Mouse (Mus musculus): ENCODE measurements around the gene Terb2. TPM values are rescaled to one million over a fixed set of nuclear protein-coding genes. Genes with fewer than 3 reads are reported as not detected.

Gene Terb2
- polyA plus RNA-seq, 1 experiment from 2014 or later = not detected

GRCm38 (mm10) chr2:122164293-122164692 is 21.8 kb upstream of the Terb2 start:
- Histone ChIP-seq H3K27ac (ENCODE audit: low read depth) (no peak overlapping the region), H3K4me1 (replicated peaks; ENCODE audit: control insufficient read depth, insufficient read depth, low read length) (peaks cover 4% of the 10 kb centered on the region; the same call in 1 of the 2 replicates), H3K4me2 (ENCODE audit: low read length) (no peak overlapping the region), H3K36me3 (ENCODE audit: control insufficient read depth, insufficient read depth, low read length) (no peaks in the 10 kb centered on the region), H3K27me3 (replicated peaks; ENCODE audit: control insufficient read depth, insufficient read depth, low read length) (no peaks in the 10 kb centered on the region), H3K9ac (ENCODE audit: low read length) (no peak overlapping the region), H3K9me3 (ENCODE audit: control insufficient read depth, low read length) (no peaks in the 10 kb centered on the region), H3K4me3 (ENCODE audit: low read depth, low read length) (no peak overlapping the region)
- ATAC-seq (replicated peaks; ENCODE audit: low FRiP score, low TSS enrichment, low read depth) (no peak), DNase-seq (ENCODE audit: low spot score) (no peak)
- 84% methylated on average over 11 of the region's 11 CpGs for WGBS

- no peak for DNase-seq (ENCODE audit: low spot score)
- Histone ChIP-seq H3K36me3 (ENCODE audit: control insufficient read depth, insufficient read depth, low read length) (no peaks in the 10 kb centered on the region), H3K27me3 (replicated peaks; ENCODE audit: control insufficient read depth, insufficient read depth, low read length) (no peaks in the 10 kb centered on the region), H3K4me1 (replicated peaks; ENCODE audit: control insufficient read depth, insufficient read depth, low read length) (no peaks in the 10 kb centered on the region), H3K4me3 (ENCODE audit: low read depth, low read length) (no peak overlapping the region), H3K4me2 (ENCODE audit: low read length) (no peak overlapping the region), H3K9ac (ENCODE audit: low read length) (no peak overlapping the region), H3K9me3 (ENCODE audit: control insufficient read depth, low read length) (no peaks in the 10 kb centered on the region), H3K27ac (ENCODE audit: low read depth) (no peak overlapping the region)
- WGBS = 87% methylated on average over 6 of the region's 6 CpGs
- no peak for ATAC-seq (replicated peaks; ENCODE audit: low FRiP score, low TSS enrichment, low read depth)
Measured at GRCm38 (mm10) chr2:122171292-122171691, 14.8 kb upstream of the Terb2 start.

GRCm38 (mm10) chr2:122172188-122172587 is 13.9 kb upstream of the Terb2 start:
- no peak overlapping the region for H3K4me2 ChIP-seq (ENCODE audit: low read length)
- no peaks in the 10 kb centered on the region for H3K36me3 ChIP-seq (ENCODE audit: control insufficient read depth, insufficient read depth, low read length)
- no peak overlapping the region for H3K27ac ChIP-seq (ENCODE audit: low read depth)
- no peak overlapping the region for H3K9ac ChIP-seq (ENCODE audit: low read length)
- ATAC-seq (replicated peaks; ENCODE audit: low FRiP score, low TSS enrichment, low read depth) (no peak), DNase-seq (ENCODE audit: low spot score) (no peak)
- H3K27me3 ChIP-seq (replicated peaks; ENCODE audit: control insufficient read depth, insufficient read depth, low read length) = no peaks in the 10 kb centered on the region
- H3K9me3 ChIP-seq (ENCODE audit: control insufficient read depth, low read length) = no peaks in the 10 kb centered on the region
- WGBS = 91% methylated on average over 2 of the region's 2 CpGs
- H3K4me3 ChIP-seq (ENCODE audit: low read depth, low read length) = no peak overlapping the region
- H3K4me1 ChIP-seq (replicated peaks; ENCODE audit: control insufficient read depth, insufficient read depth, low read length) = no peaks in the 10 kb centered on the region

GRCm38 (mm10) chr2:122180051-122180822 is 5.8 kb upstream of the Terb2 start:
- Histone ChIP-seq H3K36me3 (ENCODE audit: control insufficient read depth, insufficient read depth, low read length) (no peaks in the 10 kb centered on the region), H3K4me1 (replicated peaks; ENCODE audit: control insufficient read depth, insufficient read depth, low read length) (no peaks in the 10 kb centered on the region), H3K9ac (ENCODE audit: low read length) (no peak overlapping the region), H3K9me3 (ENCODE audit: control insufficient read depth, low read length) (no peaks in the 10 kb centered on the region), H3K27me3 (replicated peaks; ENCODE audit: control insufficient read depth, insufficient read depth, low read length) (no peaks in the 10 kb centered on the region), H3K4me2 (ENCODE audit: low read length) (no peak overlapping the region), H3K4me3 (ENCODE audit: low read depth, low read length) (no peak overlapping the region), H3K27ac (ENCODE audit: low read depth) (no peak overlapping the region)
- WGBS = 72% methylated on average over 8 of the region's 8 CpGs
- no peak for ATAC-seq (replicated peaks; ENCODE audit: low FRiP score, low TSS enrichment, low read depth)
- DNase-seq (ENCODE audit: low spot score) = no peak

GRCm38 (mm10) chr2:122185086-122185485 is 986 bp upstream of the Terb2 start:
- H3K4me3 ChIP-seq (ENCODE audit: low read depth, low read length) = no peak overlapping the region
- no peak overlapping the region for H3K4me2 ChIP-seq (ENCODE audit: low read length)
- WGBS = 93% methylated on average over 4 of the region's 4 CpGs
- H3K27ac ChIP-seq (ENCODE audit: low read depth) = no peak overlapping the region
- DNase-seq (ENCODE audit: low spot score) (no peak), ATAC-seq (replicated peaks; ENCODE audit: low FRiP score, low TSS enrichment, low read depth) (no peak)
- H3K9ac ChIP-seq (ENCODE audit: low read length) = no peak overlapping the region
- no peaks in the 10 kb centered on the region for H3K4me1 ChIP-seq (replicated peaks; ENCODE audit: control insufficient read depth, insufficient read depth, low read length)
- no peaks in the 10 kb centered on the region for H3K27me3 ChIP-seq (replicated peaks; ENCODE audit: control insufficient read depth, insufficient read depth, low read length)
- no peaks in the 10 kb centered on the region for H3K36me3 ChIP-seq (ENCODE audit: control insufficient read depth, insufficient read depth, low read length)
- H3K9me3 ChIP-seq (ENCODE audit: control insufficient read depth, low read length) = no peaks in the 10 kb centered on the region

- Histone ChIP-seq H3K4me3 (ENCODE audit: low read depth, low read length) (no peak overlapping the region), H3K27me3 (replicated peaks; ENCODE audit: control insufficient read depth, insufficient read depth, low read length) (no peaks in the 10 kb centered on the region), H3K27ac (ENCODE audit: low read depth) (no peak overlapping the region), H3K36me3 (ENCODE audit: control insufficient read depth, insufficient read depth, low read length) (no peaks in the 10 kb centered on the region), H3K4me1 (replicated peaks; ENCODE audit: control insufficient read depth, insufficient read depth, low read length) (no peaks in the 10 kb centered on the region), H3K9me3 (ENCODE audit: control insufficient read depth, low read length) (no peaks in the 10 kb centered on the region), H3K4me2 (ENCODE audit: low read length) (no peak overlapping the region), H3K9ac (ENCODE audit: low read length) (no peak overlapping the region)
- DNase-seq (ENCODE audit: low spot score) = no peak
- no peak for ATAC-seq (replicated peaks; ENCODE audit: low FRiP score, low TSS enrichment, low read depth)
- WGBS = 94% methylated on average over 3 of the region's 3 CpGs
Measured at GRCm38 (mm10) chr2:122186751-122187150, 679 bp downstream of the Terb2 start.

GRCm38 (mm10) chr2:122191849-122192248 is 5.8 kb downstream of the Terb2 start:
- no peak for ATAC-seq (replicated peaks; ENCODE audit: low FRiP score, low TSS enrichment, low read depth)
- WGBS = 79% methylated on average over 3 of the region's 3 CpGs

GRCm38 (mm10) chr2:122194509-122194929 is 8.4 kb downstream of the Terb2 start:
- WGBS = 48% methylated on average over 1 of the region's 1 CpGs
- no peak overlapping the region for H3K27ac ChIP-seq (ENCODE audit: low read depth)
- H3K9me3 ChIP-seq (ENCODE audit: control insufficient read depth, low read length) = no peaks in the 10 kb centered on the region
- 0 out of 2 replicates have a peak, but pooled peaks have one; percentile 55 for ATAC-seq (replicated peaks; ENCODE audit: low FRiP score, low TSS enrichment, low read depth)
- H3K4me1 ChIP-seq (replicated peaks; ENCODE audit: control insufficient read depth, insufficient read depth, low read length) = no peaks in the 10 kb centered on the region
- H3K4me2 ChIP-seq (ENCODE audit: low read length) = no peak overlapping the region
- H3K36me3 ChIP-seq (ENCODE audit: control insufficient read depth, insufficient read depth, low read length) = no peaks in the 10 kb centered on the region
- H3K4me3 ChIP-seq (ENCODE audit: low read depth, low read length) = no peak overlapping the region
- H3K27me3 ChIP-seq (replicated peaks; ENCODE audit: control insufficient read depth, insufficient read depth, low read length) = no peaks in the 10 kb centered on the region
- no peak for DNase-seq (ENCODE audit: low spot score)
- no peak overlapping the region for H3K9ac ChIP-seq (ENCODE audit: low read length)

More at GRCm38 (mm10) chr2:122191849-122192248, 5.8 kb downstream of the Terb2 start:
- H3K4me3 ChIP-seq (ENCODE audit: low read depth, low read length) = no peak overlapping the region
- no peak for DNase-seq (ENCODE audit: low spot score)
- no peak overlapping the region for H3K27ac ChIP-seq (ENCODE audit: low read depth)
- H3K4me1 ChIP-seq (replicated peaks; ENCODE audit: control insufficient read depth, insufficient read depth, low read length) = no peaks in the 10 kb centered on the region
- H3K9me3 ChIP-seq (ENCODE audit: control insufficient read depth, low read length) = no peaks in the 10 kb centered on the region
- H3K9ac ChIP-seq (ENCODE audit: low read length) = no peak overlapping the region
- H3K36me3 ChIP-seq (ENCODE audit: control insufficient read depth, insufficient read depth, low read length) = no peaks in the 10 kb centered on the region
- H3K27me3 ChIP-seq (replicated peaks; ENCODE audit: control insufficient read depth, insufficient read depth, low read length) = no peaks in the 10 kb centered on the region
- no peak overlapping the region for H3K4me2 ChIP-seq (ENCODE audit: low read length)

GRCm38 (mm10) chr2:122201501-122201900 is 15.4 kb downstream of the Terb2 start:
- Histone ChIP-seq H3K4me3 (ENCODE audit: low read depth, low read length) (no peak overlapping the region), H3K4me1 (replicated peaks; ENCODE audit: control insufficient read depth, insufficient read depth, low read length) (peaks cover 1% of the 10 kb centered on the region; the same call in 1 of the 2 replicates), H3K27me3 (replicated peaks; ENCODE audit: control insufficient read depth, insufficient read depth, low read length) (no peaks in the 10 kb centered on the region), H3K27ac (ENCODE audit: low read depth) (no peak overlapping the region), H3K4me2 (ENCODE audit: low read length) (no peak overlapping the region), H3K36me3 (ENCODE audit: control insufficient read depth, insufficient read depth, low read length) (no peaks in the 10 kb centered on the region), H3K9ac (ENCODE audit: low read length) (no peak overlapping the region), H3K9me3 (ENCODE audit: control insufficient read depth, low read length) (no peaks in the 10 kb centered on the region)
- 55% methylated on average over 1 of the region's 1 CpGs for WGBS
- ATAC-seq (replicated peaks; ENCODE audit: low FRiP score, low TSS enrichment, low read depth) (no peak), DNase-seq (ENCODE audit: low spot score) (no peak)

Measured in intestine, embryonic 14.5 days (tissue).